Mouse (Mus musculus) CD4-positive, CD25-positive, alpha-beta regulatory T cell, adult 4 months (primary cell): ENCODE data around the gene Cep164. TPM values are rescaled to one million over a fixed set of nuclear protein-coding genes. Genes with fewer than 3 reads are reported as not detected.

Experiments
- ATAC-seq: one replicate; pipeline ENCODE4 v1.8.0; 2017
- polyA plus RNA-seq, 2 experiments: library from polyadenylated mRNA; unstranded; fragments of 100-300 nt; shearing (Covaris generic); gene quantifications; one replicate each; pipeline ENCODE4 v1.2.1; 2017

Cep164 gene
- polyA plus RNA-seq, 2 experiments from 2014 or later, result 5.0 to 14.4 TPM

DNA sequence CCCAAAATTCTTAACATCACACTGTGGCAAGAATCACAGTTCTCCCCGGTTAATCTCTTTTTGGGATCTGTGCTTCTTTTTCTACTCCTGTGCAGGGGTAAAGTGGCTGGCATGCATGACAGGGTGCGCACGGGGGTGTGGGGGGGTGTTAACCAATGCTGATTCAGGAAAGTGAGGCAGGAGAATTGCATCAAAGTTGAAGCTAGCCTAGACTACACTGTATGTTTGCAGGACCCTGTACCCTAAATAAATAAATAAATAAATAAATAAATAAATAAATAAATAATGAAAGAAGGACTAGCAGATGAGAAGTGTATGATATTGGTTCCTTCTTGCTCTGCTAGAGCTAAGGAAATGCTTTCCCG lies 9.6 kb upstream of the Cep164 start:
- no peak for ATAC-seq

DNA sequence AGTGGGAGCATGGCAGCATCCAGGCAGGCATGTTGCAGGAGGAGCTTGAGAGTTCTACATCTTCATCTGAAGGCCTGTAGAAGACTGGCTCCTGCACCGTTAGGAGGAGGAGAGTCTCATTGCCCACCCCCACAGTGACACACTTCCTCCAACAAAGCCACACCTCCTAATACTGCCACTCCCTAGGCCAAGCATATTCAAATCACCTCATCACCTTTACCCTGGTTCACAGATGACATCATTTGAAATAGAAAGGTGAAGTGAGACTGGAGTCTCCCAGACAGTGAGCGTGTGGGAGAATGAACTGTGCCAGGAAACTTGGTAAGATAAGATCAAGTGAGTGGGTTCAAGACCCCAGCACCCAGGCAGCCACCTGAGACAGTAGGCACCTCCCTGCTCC lies 5.0 kb upstream of the Cep164 start:
- ATAC-seq, result no peak

DNA sequence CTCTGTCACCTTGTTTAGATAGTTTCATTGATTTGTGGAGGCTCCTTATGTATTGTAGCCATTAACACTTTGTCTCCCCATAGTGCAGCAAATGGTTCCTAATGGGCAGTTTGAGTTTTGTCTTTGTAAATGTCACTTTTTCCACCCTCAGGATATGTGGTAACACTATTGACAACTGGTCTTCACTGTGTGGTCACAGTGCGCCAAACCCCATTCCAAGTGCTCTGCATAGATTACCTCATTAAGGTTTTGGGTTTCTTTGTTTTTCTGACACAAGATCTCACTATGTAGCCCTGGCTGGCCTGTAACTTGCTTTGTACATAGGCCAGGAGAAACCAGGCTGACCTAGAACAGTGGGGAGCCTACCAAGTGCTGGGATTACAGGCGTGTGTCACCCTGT lies 4.4 kb upstream of the Cep164 start:
- no peak for ATAC-seq

DNA sequence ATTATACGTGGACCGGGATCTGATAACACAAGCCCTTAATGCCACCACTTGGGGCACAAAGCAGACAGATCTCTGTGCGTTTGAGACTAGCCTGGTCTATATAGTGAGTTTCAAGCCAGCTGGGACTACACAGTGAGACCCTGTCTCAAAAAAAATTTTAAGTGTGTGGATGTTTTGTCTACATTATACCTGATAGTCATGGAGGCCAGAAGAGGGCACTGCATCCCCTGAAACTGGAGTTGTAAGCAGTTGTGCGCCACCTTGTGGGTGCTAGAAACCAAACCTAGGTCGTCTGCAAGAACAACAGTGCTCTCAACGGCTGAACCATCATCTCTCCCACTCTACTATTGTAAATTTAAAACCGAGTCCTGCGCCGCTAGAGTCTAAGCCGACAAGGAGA lies 616 bp upstream of the Cep164 start:
- peak; percentile 50 for ATAC-seq

DNA sequence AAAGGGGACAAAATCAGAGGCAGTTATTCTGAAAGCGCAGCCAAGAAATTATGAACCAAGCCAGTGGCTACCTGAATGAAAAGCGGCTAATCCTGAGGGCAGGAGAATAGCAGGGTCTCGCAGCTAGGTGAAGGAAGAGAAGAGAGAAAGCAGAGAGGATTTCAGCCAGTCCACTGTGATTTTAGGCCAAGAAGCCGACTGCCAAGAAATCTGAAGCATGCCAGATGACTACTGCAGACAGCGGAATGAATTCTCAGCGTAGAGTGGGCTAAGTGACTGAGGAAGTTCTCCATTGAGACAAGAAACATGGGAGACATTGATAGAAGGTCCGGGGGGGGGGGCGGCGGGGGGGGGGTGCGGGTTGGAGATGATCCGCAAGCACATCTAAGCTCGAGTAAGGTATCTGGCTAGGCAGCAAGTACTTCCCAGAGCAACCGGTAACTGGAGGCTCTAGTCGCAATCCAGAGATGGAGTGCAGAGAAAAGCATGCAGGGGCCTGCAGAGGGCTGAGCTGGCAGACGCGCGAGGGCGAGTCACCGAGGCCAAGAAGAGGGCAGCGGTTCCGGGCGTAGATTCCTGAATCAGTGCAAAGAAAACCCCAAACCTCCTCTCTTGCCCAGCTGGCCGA lies 714 bp downstream of the Cep164 start:
- no peak for ATAC-seq

DNA sequence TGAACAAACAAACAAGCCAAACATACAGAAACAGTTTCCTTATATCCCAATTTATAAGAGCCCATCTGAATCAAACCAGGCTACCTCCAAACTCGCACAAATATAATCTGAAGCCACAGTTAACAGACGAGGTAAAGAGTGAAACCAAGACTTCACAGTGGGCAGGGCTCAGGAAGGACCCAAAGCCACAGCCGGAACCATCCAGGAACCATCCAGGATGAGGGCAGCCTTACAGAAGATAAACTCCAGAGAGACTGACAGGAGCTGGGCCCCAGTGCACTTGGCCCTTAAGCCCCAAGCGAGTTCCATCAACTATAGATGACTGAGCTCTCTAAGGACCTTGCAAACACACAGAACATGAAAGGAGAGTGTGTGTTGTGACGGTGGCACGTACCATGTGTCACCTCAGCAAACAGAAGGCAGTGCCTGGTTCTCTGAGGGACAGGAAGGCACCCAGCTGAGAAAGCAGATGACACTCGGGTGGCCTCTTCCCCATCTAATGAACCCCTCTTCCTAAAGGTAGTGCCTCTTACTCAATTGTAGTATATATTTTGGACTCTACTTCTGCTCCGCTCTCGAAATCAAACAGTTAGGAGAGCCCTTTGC lies 10.0 kb downstream of the Cep164 start:
- ATAC-seq, result no peak

DNA sequence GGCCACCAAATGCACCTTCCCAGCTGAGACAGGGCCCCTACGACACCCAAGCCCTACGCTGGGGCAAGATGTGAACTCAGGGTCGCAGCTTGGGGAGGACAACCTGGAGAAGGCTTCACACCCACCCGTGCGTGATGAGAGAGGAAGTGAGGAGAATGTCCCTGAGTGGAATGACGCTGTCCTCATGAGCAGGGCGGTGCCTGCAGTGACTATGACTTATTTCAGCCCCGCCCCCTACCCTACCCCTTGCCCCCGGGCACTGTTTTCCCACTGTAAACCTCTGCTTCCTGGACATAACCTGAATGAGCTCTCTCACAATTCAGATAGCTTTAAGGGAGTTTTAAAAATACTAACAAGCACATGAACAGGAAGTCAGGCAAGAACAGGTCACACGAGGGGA lies 13.0 kb downstream of the Cep164 start:
- no peak for ATAC-seq

DNA sequence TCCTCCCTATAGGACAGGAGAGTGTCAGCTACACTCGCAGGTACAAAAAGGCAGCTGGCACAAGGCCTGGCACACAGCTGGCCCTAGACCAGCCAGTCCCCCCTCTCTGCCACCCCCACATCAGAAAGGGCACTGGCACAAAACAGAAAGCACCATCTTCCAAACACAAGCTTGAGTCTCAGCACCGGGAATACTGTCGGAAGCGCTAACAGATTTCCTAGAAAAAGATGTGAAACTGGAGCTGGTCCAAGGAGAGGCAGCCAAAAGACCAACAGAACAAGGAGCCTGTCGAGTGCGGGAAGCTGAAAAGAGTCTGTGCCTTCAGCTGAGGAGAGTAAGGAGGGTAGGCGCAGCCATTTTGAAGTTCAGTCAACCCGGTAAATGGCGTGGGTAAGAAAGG lies 13.4 kb downstream of the Cep164 start:
- ATAC-seq, result no peak

DNA sequence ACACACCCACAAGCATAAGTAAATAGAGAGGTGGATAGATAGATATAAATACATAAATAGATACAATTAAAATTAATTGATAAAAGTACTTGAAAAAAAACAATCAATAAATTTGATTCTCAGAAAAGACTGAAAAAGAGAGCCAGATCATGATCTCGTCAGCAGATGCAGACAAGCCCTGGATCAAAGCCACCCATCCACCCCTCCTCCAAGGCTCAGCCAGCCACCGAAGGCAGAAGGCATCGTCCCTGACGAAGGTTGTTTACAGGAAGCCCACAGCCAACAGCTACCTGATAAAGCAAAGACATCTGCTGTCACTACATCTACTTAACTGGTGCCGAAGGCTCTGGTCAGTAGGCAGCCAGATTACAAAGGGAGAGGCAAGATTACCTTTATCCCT lies 16.5 kb downstream of the Cep164 start:
- ATAC-seq, result no peak

DNA sequence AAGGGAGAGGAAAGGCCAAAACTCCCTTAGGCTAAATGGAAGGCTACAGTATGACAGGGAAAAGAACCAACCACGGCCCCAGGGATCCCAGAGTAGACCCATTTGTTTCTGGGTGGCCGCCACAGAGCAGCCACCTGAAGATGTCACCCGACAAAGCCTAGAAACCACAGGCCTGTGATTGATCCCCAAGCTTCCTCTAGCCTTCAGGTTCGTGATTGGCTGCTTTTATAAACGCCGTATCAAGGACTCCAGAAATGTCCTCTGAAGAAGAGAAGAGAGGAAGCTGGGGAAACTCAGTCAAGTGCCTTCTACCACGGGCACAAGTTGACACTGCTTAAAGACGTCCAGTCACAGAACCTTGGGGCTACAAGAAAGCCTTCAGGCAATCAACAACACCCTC lies 20.7 kb downstream of the Cep164 start:
- ATAC-seq, result no peak

DNA sequence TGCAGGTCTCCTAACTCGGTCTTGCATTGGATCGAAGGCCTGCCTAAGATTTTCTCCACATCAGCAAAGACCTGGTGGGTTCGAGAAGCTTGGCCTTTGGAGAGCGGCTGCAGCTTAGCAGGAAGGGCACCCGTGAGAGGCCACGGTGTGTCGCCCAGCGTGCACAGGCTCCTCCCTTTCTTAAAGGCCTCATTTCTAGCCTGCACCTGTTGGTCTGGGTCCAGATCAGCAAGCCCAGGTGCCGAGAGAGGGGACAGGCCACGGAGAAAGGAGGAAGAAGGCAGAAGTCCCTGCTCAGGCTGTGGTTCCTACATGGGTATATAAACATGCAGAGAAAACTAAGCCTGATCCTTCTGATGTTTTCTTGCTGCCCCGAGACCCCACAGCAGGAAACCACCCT lies 21.2 kb downstream of the Cep164 start:
- no peak for ATAC-seq

DNA sequence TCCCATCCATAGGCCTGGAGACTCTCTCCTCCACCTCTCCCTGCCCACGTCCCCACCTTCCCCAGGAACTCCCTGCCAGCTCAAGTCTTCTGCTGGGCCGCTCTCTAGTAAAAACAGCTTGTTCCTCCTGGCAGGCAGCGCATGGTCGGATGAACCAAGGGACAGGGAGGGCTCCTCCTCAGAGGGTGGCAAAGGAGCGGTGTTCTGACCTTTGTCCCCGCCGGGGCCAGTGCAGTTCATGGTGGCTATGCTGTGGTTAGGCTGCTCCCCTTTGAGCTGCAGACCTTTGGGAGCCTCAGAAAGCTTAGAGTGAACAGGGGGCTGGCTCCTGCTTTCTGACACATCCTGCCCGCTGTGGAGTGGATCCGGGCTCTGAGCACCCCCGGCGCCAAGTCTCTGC lies 21.6 kb downstream of the Cep164 start:
- no peak for ATAC-seq

DNA sequence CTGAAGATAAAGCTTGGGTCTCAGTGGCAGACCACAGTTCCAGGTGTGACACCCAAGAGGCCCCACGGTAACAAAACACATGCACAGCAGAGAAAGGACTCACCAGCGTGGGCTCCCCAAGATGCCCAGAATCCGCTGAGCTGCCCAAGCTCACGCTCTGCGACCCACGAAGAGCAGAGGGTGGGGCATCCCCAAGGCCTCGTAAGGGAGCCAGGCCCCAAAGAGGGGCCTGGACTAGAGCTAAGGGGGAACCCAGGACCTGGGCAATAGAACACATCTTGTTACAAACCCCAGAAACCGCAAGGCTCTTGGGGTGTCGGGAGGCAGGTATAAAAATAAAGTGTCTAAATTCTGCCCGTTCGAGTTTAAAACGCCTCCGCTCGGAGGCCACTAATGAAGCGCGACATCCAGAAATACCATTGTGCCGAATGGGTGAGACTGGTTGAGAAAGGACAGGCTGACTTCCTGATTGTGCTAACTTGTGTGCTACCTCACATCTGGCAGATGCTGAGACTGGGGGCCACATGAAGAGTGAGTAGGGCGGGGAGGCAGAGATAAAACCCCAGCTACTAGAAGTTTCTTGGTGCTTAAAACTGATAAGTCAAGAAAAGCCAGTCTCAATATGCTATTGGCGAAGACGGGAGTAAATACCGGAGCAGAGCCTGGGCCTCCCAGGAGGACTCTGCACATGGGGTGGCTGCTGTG lies 25.3 kb downstream of the Cep164 start:
- no peak for ATAC-seq

DNA sequence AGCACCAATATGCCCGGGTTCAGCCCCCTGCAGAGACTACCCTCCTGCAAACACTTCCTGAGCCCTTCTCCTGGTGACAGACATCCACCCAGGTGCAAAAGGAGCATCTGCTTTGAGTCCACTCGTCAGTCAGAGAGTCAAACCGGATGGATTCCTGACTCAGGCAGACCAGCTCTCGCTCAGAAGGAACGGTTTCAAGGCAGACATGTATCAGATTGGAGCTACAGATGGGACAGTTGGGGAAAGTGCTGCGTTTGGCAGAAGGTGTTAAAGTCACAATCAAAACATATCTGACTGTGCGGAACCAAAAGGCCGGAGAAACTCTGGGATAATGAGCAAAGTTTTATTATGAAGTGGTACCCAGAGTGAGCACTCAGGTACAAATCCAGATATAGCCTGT lies 29.1 kb downstream of the Cep164 start:
- ATAC-seq, result no peak

DNA sequence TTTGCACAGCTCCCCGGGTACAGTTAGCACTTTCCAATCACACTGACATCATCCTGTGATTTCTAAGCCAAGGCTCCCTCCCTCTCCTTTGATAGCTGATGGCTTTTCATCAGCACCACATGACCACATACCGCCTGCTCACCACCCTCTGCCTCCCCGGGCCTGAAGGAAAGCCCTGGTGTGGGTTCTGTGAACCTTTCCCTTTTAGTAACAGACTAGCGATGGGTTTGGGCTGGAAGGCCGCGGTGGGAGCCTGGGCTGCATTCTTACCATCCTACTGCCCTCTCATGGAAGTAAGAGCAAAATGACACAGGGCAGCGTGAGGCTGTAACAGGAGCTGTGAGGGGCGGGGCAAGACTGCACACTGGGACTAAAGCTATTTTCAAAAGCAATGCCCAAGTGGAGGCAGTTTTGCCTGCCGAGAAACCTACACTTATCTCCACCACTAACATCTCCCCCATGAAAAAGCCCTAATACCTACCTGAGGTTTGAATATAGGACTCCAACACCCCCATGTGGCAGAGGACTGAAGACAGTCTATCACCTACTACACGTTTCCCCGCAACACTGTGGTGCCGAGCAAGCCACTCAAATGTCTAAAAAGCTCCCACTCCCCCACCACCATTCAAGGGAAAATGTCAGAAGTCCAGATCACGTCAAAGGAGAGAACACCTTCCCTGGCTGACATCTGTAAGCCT lies 29.9 kb downstream of the Cep164 start:
- no peak for ATAC-seq

DNA sequence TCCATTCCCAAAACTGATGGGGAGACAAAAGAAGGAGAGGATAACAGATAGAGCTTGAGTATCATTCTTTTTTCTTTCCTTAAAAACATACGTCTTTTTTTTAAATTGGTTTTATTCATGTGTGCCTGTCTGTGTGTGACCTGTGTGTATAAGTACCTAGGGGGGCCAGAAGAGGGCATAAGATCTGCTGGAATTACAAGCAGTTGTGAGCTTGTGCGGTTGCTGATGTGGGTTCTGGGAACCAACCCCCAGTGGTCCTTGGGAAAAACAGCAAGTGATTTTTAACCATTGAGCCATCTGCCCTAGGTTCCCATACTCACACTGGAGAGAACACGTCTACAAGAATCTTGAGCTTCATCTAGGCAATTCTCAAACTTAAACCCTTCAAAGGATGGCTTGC lies 31.2 kb downstream of the Cep164 start:
- ATAC-seq, result no peak

DNA sequence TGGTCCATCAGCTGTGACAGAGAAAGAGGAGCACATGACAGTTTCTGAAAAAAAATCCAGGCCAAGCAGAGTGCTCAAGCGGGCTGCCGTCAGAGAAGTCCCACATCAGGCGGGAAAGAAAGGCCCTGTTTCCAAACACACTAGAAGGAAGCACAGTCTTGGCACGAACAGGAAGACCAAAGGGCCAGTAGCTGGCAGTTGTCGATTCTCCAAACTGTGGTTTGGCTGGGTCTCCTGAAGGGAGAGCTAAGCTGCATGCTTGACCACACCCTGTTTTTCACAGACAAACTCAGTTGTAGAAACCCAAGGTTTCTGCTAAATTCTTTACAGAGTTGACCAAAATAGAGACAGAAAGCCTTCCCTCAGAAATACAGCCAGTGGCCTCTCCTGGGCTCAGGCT lies 32.8 kb downstream of the Cep164 start:
- no peak for ATAC-seq

DNA sequence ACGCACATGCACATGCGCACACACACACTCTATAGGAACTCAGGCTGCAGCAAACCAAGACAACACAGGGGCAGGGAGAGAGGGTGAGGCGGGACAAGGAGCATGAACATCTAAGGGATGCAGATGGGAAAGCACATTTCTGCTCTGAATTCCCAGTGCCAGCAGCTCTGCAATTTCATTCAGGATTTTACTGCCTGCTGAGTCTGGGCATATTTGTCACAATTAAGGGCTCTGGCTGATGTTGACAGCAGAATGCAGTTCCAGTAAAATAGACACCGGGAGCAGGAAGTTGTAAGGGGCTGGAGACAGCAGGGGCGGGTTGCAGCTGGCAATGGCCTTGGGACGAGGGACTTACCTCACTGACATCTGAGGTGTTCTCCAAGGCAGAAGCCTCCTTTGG lies 34.8 kb downstream of the Cep164 start:
- no peak for ATAC-seq

DNA sequence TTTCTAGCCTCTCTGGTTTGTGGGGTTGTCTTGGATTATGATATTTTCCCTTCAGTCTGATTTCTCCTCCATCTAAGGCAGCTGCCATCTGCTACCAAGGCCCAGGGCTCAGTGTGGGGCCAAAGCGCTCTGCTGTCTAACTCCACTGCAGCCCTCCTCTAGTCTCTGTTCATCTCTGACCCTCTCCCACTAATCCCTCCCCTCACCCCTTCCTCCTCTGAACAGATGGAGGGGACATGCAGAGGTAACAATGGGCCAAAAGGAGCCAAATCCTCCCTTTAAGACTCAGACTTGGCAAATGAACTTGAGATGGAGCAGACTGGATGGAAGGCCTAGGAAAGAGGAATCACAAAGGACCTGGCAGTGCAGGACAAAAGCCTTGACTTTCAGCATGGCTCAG lies 36.3 kb downstream of the Cep164 start:
- ATAC-seq, result no peak

DNA sequence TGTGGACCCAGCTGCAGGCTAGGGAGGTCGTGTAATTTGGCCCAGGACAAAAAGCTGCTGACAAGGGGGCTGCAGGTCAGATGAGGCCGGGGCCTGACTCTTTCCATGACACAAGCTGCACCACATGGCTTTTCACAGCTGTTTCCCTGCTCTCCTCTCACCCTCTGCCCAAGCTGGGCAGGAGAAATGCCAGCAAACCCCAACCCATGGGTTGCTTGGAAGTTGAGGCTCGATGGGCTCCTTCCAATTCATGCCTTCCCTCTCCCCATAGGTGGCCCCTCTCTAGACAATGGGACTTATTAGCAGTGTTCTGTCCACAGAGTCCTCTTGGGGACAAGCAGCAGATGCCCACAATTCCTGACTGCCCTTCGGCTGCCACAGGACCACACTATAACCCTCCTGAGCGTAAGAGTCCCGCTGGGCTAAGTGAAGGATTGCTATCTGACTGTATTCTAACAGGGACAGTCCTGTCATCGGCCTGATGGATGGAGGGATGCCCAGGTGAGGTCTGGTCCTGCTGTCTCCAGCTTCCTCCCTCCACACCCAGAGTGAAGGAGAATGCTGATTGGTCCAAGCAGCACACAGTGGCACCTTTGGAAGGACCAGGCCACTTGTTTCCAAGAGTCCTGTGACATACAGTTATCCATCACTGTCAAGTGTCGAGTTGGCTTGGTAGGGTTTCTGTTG lies 36.9 kb downstream of the Cep164 start:
- no peak for ATAC-seq

DNA sequence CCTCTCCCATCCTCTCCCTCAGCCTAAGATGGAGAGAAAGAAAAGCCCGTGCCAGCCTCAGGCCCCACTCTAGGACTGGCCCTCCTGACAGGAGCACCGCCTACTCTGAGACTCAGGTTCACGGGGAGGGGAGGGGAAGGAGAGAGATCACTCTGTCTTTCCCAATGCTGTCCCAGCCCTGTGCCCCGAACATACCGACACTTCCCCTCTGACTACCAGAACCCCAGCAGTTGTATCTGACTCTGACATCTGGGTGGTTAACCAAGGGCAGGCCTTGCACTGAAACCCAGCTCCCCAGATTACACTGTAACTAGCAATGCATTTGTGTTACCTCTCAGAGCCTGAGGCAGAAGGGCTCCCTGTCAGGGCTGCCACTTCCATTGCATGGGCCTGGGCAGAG lies 40.1 kb downstream of the Cep164 start:
- ATAC-seq, result no peak

DNA sequence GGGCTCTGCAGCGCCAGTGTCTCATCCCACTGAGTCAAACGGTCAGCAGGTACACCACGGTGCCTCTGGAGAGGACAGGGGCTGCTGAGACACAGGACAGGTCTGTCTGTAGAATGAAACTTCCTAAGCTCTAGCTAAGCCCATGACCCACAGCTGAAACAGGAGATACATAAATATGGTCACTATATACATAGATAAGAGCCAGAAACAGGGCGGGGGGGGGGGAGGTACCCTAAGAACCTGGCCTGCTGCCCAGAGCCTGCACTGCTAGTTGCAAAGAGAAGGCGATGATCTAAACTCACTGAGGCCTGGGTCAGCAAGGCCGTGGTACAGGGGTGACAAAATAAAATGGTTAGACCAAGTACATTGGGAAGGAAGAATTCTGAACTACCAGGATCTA lies 40.9 kb downstream of the Cep164 start:
- no peak for ATAC-seq

DNA sequence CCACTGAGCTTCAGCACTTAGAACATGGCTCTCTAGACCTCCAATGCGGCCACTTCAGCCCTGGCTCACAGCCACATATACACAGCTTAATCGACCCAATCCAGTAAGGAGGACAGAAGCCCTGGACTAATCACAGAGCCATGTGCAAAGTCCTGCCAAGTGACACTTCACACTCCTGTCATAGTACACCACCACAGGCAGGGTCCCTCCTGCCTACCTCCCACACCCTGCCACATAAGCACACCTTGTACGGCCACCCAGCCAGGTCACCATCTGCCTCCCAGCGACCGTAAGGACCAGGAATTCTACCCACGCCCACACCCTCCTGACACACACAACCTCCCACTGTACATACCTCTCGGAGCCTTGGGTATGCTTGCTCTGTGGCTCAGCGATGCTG lies 41.4 kb downstream of the Cep164 start:
- ATAC-seq, result no peak
